Mouse (Mus musculus) R1 (cell line): ENCODE measurements around the gene Ldlrad3.

Experiments
- DNase-seq: peaks from one replicate; pipeline ENCODE4 v3.0.0-alpha.2; 2018; ENCODE audit warnings: low read depth, low spot score

Gene Ldlrad3

DNA sequence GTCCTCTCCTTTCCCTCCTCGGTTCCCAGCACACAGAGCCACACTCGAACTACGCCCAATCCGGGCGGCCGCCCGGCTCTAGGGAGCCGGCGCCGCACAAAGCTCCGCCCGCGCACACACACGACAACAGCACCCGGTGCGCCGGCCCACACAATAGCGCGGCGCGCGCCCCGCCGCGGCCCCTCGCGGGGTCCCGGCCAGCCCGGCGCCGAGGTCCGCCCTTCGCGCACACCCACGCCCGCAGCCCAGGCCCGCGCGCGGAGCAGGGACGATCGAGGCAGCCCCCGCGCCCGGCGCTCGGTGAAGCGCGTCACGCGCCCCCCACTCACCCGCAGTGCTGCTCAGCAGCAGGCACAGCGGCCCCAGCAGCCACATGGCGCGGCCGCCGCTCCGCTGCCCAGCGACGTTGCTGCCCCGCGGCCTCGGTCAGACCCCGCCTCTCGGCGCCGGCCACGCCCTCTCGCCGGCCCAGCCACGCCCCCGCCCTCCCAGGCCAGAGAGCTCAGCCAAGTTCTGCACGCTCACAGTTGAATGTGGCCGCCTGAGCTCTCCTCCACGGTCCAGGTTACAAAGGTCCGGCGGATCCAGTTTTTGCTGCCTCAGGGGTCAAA is at the start of gene Ldlrad3:
Gene Ldlrad3 (minus strand): TSS at position 435 of the 611 bp plus-strand sequence.
- DNase-seq = peak; percentile 80

GRCm38 (mm10) chr2:102231470-102231869 is 45.3 kb upstream of the Ldlrad3 start:
- DNase-seq = peak; percentile 75

- DNase-seq = no peak
Observed at GRCm38 (mm10) chr2:102229126-102229525, 42.9 kb upstream of the Ldlrad3 start.

DNA sequence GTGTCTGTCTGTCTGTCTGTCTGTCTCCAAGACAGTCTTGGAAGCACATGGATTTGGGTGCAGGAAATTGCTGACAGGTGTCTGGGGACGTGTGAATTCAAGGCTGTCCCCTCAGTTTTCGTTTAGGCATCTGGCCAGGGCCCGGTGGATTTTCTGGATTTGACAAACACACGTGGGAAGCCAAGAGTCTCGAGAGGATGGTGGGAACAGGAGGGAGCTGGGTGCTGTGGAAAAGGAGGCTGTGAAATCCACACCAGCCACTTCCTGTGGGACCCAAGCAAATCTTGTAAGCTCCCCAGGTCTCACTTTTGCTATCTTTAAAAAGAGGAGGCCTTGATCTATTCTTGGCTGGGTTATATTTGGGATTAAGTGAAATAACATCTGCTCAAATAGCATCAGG is 42.1 kb upstream of the Ldlrad3 start:
- DNase-seq = no peak

- no peak for DNase-seq
Observed at GRCm38 (mm10) chr2:102227839-102228238, 41.7 kb upstream of the Ldlrad3 start.

DNA sequence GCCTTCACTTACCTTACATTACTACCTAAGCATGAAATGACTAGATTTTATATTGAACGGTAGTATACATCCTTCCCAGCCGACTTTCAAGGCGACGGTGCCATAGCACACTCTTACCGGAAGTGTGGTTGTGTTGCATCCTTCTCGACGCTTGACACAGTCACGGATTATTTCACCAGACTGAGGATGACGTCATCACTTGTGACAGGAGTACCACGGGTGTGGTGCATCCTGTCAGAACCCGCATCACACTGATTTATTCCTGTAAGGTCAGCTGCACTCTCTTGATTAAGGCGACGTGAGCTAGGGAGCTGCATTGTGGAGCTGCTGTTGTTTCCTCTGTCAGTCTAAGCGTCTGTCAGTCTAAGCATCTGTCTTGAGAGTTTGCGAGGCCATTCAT is 40.1 kb upstream of the Ldlrad3 start:
- DNase-seq = no peak

DNA sequence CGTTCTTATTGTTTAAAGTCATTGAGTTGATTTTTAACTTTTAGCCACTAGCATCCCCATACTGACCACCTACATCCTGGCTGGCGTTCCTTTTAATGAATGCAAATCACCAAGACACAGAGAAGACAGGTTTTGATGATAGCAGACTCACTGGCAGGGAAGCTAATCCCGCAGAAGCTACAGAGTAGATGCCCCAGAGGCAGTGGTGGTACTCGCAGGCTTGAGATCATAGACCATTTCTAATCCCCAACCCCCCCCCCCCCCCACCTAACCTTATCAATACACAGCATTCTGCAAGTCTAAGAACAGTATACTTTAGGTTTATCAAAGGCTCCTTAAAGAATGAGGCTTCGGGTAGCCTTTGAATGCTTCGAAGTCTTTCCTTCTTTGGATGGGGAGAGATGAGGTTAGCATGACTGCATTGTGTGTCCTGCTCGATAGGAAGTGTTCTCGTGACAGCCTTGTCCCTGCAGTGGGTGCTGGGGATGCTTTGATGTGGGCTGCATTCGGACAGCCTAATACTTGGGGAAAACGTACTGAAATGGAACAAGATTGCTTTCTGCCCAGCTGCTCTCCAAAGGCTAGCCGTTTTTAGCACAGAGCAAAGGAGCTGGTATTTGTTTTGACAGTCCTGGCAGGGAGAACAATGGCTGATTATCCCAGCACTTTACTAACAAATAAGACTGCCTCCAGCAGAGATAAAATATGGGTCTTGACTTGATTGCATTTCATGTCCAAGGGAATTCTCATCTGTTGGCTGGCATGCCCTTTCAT is 37.4 kb upstream of the Ldlrad3 start:
- no peak for DNase-seq

DNA sequence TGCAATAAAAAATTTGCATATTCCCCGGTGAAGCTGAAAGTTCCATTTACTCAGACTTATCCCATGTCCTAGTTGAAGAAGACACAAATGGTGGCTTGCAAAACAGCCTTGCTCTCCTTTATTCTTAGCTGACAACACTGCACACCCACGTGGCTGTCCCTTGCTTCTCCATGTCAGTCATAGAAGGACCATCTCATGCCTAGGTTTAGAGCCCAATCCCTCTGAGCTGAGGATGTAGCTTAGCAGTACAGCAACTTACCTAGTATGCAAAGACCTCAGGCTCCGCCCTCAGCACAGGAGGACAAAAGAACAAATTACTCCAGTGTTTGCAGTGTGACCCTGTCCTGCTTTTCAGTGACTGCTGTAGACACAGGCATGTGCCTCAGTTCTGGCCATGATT is 36.6 kb upstream of the Ldlrad3 start:
- no peak for DNase-seq

DNA sequence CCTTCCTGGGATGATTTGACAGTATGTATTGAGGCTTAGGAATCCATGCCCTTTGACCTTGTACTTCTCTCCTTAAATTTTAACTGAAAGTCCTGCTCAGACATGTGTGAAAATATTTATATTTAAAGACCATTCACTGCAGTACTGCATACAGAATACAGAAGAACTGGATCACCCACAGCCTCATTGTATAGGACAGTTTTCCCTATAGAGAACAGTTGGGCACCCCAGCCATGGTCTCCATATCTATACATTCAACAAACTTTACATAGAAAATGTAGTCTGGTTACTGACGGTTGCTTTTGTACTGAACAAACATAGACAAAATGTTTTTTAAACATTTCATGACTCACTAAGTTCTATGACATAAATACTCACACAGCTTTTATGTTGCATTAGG is 30.6 kb upstream of the Ldlrad3 start:
- no peak for DNase-seq

- no peak for DNase-seq
Observed at GRCm38 (mm10) chr2:102212096-102212495, 25.9 kb upstream of the Ldlrad3 start.

- no peak for DNase-seq
Observed at GRCm38 (mm10) chr2:102205672-102206399, 19.7 kb upstream of the Ldlrad3 start.

GRCm38 (mm10) chr2:102203478-102203877 is 17.3 kb upstream of the Ldlrad3 start:
- no peak for DNase-seq

GRCm38 (mm10) chr2:102202211-102202770 is 16.1 kb upstream of the Ldlrad3 start:
- no peak for DNase-seq

- DNase-seq = peak; percentile 13
Observed at GRCm38 (mm10) chr2:102201198-102201948, 15.2 kb upstream of the Ldlrad3 start.

- no peak for DNase-seq
Observed at GRCm38 (mm10) chr2:102197332-102197731, 11.1 kb upstream of the Ldlrad3 start.

- DNase-seq = no peak
Observed at GRCm38 (mm10) chr2:102196709-102197108, 10.5 kb upstream of the Ldlrad3 start.

GRCm38 (mm10) chr2:102195494-102195893 is 9.3 kb upstream of the Ldlrad3 start:
- no peak for DNase-seq

DNA sequence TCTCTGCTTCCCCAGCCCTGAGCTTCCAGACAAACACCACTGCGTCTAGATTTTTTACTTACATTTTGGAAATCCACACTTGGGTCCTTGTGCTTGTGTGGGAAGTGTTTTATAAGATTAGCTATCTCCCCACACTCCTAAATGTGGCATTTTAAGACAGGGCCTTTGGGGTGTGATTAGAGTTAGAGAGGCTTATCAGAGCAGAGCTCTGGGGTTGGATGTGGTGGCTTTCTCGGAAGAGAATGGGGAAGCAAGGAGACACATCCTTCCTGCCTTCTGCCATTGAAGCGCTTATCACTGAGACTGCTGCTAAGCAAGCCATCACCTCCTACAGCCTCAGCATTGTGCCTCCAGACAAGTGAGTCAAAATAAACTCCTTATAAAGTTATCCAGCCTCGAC is 8.1 kb upstream of the Ldlrad3 start:
- DNase-seq = no peak

GRCm38 (mm10) chr2:102192943-102193820 is 7.0 kb upstream of the Ldlrad3 start:
- no peak for DNase-seq

- no peak for DNase-seq
Observed at GRCm38 (mm10) chr2:102191736-102192135, 5.6 kb upstream of the Ldlrad3 start.

GRCm38 (mm10) chr2:102190956-102191355 is 4.8 kb upstream of the Ldlrad3 start:
- no peak for DNase-seq
